Mouse (Mus musculus): ENCODE data around the gene Eif4g3. TPM values are rescaled to one million over a fixed set of nuclear protein-coding genes. Genes with fewer than 3 reads are reported as not detected.

Gene Eif4g3
- 53.0 TPM for polyA plus RNA-seq (2014; fragmentation: Illumina TruSeq; extraction: RNeasy Lipid Tissue Mini Kit (QIAGEN cat#74804); ENCODE audit: low read depth, low replicate concordance)

GRCm38 (mm10) chr4:137992890-137993289, at the start of gene Eif4g3:
Gene Eif4g3, plus strand, starts transcription at chr4:137993022.

GRCm38 (mm10) chr4:138216200-138216890, 223.5 kb downstream of the Eif4g3 start, which contains the start of gene Hp1bp3:
Gene Hp1bp3, plus strand, starts transcription at chr4:138216296.

GRCm38 (mm10) chr4:138250088-138250960, 257.5 kb downstream of the Eif4g3 start, which contains the start of the genes Sh2d5 and Kif17:
Gene Sh2d5, plus strand, starts transcription at chr4:138250403.
Gene Kif17, plus strand, starts transcription at chr4:138250435.

Other genes with a start within 250 kb of the Eif4g3 start
- 103 TPM for gene Alpl, start 196.6 kb upstream of the Eif4g3 start, polyA plus RNA-seq (2014; fragmentation: Illumina TruSeq; extraction: RNeasy Lipid Tissue Mini Kit (QIAGEN cat#74804); ENCODE audit: low read depth, low replicate concordance)
- gene Ece1, start 130.8 kb upstream of the Eif4g3 start, polyA plus RNA-seq (2014; fragmentation: Illumina TruSeq; extraction: RNeasy Lipid Tissue Mini Kit (QIAGEN cat#74804); ENCODE audit: low read depth, low replicate concordance): 72.1 TPM
- gene Hp1bp3, start 223.3 kb downstream of the Eif4g3 start, polyA plus RNA-seq (2014; fragmentation: Illumina TruSeq; extraction: RNeasy Lipid Tissue Mini Kit (QIAGEN cat#74804); ENCODE audit: low read depth, low replicate concordance): 114 TPM

Data from adipose tissue, adult 10 weeks (tissue).